Mouse (Mus musculus): ENCODE data around the gene Ssr2. TPM values are rescaled to one million over a fixed set of nuclear protein-coding genes. Genes with fewer than 3 reads are reported as not detected.

Ssr2 gene
- total RNA-seq, 2 experiments from 2014 or later: 40.4 to 44.2 TPM

DNA sequence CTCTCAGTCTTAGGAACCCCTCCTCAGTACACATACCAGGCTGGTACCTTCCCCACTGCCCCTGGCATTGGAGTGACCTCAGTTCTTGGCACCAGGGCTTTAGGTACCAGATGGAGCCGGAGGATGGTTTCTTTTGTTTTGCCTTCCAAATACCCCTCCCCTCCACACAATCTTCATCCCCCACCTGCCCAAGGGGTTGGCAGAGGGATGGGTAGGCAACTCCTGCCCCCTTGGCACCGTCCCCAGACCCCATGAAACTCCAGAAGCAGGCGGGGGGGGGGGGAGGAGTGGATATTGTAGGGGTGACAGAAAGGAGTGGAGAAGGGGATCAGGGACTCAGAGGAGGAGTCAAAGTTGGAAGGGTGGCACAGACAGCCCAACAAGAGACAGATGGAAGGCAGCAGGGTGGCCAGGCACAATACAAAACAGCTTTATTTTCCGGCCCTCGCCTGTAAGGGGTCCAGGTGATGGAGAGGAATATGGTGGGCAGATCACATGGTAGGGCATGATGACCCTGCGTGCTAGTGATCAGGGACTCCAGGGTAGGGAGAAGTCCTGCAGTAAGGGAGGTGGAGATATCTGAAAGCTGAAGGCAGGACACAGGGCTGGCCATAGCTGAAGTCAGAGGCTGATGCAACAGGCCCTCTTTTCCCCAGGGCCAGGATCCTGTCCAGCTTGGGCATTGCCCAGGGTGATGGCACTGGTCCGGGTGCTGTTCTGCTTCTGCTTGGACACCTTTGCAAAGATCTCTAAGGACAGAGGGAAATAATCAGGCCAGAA lies 33.9 kb upstream of the Ssr2 start:
- DNase-seq (ENCODE audit: low spot score): no peak

DNA sequence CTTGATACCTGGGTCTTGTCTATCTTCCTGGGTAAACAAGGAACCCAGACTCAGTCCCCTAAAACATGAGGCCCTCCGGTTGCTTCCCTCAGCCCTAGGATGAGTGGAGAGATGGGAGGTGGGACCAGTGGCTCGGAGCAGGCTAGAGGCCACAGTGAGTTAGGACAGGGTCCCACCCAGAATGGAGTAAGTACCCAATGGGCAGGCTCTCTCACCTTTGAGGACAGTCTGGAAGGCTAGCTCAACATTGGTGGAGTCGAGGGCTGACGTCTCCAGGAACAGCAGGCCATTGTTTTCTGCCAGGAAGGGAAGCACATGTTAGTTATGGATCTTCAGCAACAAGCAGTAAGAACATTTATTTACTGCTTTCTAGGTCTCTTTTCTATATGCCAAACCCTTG lies 33.2 kb upstream of the Ssr2 start:
- no peak for DNase-seq (ENCODE audit: low spot score)

DNA sequence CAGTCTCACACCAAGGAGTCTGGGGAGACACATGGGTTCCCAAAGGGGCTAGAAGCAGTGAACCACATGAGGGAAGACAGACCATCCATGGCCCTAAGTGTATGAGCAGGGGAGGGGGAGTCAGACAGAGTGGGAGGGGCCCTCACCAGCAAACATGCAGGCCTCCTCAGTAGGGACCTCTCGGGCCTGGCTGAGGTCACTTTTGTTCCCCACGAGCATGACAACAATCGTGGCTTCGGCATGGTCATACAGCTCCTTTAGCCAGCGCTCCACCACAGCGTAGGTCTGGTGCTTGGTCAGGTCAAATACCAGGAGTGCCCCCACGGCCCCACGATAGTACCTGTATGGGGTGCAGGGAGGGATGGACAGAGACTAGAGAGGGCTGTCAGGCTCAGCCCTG lies 32.5 kb upstream of the Ssr2 start:
- no peak for DNase-seq (ENCODE audit: low spot score)

DNA sequence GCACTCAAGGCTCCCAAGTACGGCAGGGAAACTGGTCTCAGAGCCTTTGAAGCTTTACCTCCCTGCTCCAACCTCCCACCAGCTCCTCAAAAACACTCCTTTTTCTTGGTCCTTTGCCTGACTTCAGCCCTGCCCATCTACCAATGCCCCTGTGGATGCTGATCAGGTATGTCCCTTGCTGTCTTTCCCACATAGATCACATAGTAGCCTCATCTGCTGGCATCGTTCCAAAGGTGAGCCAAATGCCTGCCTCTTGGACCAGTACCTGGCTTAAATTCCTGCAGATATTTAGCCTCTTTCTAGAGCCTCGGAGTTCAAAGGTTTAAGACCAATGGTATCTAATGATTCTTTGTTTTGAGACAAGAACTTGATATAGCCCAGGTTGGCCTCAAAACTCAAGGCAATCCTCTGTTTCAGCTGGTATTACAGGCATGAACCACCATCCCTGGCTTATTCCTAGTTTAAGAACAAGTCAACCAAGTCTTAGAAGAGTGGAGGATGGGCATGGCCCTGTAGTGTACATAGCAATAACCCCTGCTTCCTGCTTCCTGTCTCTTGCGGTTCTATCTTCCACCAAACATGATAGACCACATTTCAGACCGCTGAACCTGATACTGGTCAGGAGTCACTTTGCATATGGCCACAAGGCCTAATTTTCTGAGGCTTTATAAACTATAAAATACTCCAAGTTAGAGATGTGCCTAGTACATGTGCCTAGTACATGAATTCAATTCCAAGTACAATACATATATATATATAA lies 31.8 kb upstream of the Ssr2 start:
- no peak for DNase-seq (ENCODE audit: low spot score)

DNA sequence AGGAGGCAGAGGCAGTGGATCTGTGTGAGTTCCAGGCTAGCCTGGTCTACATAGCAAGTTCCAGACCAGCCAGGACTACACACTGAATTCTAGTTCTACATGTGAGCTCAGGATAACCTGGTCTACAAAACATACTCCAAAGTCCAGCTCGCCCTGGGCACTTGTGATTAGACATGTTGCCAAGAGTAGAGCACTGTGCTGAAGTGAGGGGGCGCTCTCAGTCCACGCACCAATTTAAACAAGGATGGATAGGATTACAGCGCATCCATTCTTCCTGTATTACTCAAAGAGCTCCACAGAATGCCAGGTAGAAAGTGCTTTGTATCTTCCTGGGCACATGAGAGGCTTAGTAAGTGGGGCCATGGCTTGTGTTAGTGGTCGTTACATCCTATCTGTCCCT lies 31.2 kb upstream of the Ssr2 start:
- DNase-seq (ENCODE audit: low spot score): no peak

DNA sequence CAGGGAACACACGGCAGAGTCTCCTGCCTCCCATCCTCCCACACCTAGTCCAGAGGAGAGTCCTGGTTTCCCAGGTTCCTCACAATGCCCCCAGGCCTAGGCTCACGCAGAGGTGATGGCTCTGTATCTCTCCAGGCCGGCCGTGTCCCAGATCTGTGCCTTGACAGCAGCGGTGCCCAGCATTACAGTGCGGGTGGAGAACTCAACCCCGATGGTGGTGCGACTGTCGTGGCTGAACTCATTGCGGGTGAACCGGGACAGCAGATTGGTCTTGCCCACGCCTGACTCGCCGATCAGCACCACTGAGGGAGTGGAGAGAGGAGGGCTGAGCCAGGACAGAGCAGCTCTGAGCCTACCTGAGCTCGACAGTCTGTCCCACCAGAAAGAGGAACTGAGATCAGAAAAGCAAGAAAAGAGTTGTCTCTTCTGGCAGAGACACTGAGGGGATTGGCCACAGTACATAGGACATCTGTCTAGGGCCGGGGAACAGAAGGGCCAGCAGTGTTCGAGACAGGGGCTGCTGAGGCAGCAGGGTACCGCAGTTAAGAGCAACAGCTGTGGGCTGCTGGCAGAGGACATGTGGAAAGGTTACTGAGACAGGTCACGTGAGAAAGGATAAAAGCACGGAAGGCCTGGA lies 30.6 kb upstream of the Ssr2 start:
- DNase-seq (ENCODE audit: low spot score): no peak

DNA sequence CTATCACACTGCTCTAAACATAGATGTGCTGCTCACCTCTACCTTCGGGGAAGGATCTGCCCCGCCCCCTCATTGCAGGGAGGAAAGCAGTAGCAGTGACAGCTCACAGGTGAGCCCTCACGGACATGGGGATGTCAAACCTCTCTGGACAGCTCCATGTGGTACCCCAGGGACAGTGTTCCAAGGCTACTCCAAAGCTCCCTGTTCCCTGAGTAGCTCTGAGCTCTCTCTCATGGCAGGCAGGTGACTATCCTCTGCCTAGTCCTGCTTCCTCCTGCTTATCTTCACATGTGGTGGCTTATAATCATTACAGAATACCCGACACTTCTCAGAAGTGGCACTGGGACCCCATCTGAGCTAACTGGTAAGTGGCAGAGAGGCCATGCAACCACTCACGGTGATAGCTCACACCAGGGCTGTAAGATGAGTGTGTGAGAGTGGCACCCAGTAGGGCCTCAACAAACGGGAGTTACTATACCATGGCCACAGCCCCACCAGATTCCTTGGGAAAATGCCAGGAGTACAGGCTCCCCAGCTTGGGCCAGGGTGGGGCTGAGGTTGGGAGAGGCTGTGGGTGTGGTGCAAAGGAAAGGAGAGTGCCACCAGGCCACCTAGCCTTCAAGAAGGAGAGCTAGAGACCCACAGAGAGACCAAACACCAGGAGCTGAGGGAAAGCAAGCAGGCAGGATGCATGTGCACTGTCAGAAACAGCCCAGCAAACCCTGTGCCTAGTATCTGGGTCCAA lies 28.8 kb upstream of the Ssr2 start:
- no peak for DNase-seq (ENCODE audit: low spot score)

DNA sequence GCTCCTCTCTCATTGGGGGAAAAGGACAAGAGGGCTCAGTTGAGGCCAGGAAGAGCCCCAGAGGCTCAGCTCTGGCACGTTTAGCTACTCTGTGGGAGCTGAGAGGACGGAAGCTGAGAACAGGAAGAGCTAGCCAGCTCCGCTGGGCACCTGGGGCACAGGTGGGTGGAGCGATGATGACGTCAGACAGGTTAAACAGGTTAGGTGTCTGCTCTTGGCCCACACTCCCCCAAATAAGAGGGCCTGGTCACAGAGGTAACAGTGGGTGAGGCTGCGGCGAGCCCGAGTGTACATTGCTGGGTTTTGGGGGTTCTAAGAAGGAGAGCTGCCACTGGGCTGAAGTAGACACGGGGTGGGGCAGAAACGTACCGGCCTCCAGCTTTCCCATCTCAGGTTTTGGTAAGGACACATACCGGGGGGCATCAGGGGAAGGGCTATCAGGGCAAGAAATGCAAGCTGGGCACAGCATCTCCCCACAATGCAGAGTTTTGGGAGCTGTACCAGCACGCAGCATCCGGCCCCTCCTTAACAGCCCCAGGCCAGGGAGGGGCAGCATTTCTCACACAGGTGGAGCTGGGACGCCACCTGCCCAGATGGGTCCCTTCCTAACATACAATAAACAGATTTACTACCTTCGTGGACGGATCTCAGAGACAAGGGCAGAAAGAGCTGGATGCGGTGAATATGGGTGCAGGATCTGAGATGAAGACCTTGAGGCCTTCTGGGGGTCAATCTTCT lies 27.3 kb upstream of the Ssr2 start, which contains the start of gene Rab25:
Rab25 (minus strand) TSS at position 121 of the 738 bp plus-strand sequence.
- DNase-seq (ENCODE audit: low spot score): no peak

DNA sequence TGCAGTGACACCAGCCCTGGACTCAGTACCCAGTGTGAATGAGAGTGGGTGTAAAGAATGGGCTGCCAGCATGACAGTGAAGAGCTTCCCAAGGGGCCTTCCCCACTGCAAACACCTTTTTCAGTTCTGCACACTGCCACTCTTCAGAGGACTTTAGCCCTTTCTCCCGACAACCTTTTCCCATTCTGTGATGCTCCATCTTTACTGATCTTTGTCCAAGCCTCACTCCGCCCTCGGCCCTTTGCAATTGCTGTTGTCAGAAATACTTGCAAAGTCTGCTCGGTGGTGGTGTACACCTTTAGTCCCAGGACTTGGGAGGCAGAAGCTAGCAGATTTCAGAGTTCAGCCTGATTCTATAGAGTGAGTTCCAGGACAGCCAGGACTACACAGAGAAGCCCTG lies 24.1 kb upstream of the Ssr2 start:
- no peak for DNase-seq (ENCODE audit: low spot score)

DNA sequence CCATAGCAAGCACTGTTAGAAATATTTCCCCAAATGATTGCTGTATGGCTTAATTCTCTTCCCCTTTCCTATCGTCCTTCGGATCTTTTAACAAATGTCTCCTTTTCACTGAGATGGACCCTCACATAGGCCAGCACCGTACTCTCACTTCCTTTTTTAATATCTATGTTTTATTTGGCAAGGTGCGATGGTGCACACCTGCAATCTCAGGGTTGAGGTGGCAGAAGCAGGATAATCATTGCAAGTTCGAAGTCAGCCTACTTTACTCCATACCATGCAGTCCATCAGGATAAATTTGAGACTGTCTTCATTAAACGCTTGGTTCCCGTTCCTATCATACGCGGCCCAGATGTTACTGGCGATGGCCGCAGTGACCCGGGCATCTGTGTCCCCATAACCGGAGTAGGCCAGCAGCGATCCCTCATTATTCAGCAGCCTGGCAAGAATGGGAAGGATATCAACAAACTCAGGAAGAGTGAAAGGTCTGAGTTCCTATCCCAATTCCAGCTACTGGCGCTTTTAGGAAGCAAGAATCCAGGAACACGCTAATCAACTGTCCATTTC lies 23.5 kb upstream of the Ssr2 start:
- DNase-seq (ENCODE audit: low spot score): no peak

DNA sequence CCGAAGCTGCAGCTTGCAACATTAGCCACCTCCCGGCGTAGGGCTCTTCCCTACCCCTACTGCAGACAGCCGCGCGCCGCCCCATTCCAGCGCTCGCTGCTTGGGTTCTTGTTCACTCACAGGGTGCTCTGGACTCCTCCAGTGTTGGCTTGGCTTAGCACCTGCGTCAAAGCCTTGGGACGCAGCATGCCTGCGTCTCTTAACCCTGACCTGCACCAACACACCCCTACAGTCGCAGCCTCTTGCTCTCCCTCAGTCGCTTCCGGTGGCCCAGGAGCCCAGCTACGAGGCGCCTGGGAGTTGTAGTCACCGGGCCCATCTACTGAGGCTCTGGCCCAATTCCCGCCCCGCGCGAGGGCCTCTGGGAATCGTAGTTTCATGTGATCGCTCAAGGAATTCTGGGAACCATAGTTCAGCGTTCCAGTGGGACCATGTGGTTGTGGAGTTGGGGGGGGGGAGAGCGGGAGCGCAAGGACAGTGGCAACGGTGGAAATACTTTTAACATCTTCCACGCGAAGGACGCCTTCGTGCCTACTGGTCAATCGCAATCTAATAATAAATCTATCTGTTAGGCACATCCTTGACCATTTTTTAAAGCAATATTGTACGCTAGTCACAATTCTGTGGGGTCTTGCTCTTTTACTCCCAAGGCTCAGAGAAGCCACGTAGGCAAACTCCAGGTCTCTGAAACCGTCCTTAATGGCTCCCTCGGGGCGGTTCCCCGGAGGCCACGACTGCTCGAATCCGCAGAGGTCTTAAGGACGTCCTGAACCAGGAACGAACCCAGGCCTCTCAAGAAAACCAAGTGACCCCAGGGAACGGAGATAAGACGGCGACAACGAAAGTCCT lies 22.8 kb upstream of the Ssr2 start, which contains the start of gene Lamtor2:
Lamtor2 (minus strand) TSS at position 399 of the 849 bp plus-strand sequence.
- DNase-seq (ENCODE audit: low spot score): peak; percentile 99

DNA sequence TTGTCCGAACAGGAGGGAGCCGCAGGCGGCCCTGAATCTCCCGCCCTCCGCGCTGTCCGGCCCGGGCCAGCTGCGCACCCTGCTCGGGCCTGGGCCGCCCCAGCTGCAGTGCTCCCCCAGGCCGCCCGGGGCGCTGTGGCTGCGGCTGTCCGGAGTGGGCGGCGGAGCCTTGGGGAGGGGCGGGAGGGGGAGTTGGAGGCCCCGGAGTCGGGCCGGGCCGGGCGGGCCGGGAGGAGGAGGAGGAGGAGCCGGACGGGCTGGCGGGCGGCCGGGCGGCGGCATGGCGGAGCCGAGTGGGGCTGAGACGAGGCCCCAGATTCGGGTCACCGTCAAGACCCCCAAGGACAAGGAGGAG lies 22.2 kb upstream of the Ssr2 start, which contains the start of gene Ubqln4:
Ubqln4 (plus strand) TSS at position 234 of the 355 bp plus-strand sequence.
- peak; percentile 93 for DNase-seq (ENCODE audit: low spot score)

DNA sequence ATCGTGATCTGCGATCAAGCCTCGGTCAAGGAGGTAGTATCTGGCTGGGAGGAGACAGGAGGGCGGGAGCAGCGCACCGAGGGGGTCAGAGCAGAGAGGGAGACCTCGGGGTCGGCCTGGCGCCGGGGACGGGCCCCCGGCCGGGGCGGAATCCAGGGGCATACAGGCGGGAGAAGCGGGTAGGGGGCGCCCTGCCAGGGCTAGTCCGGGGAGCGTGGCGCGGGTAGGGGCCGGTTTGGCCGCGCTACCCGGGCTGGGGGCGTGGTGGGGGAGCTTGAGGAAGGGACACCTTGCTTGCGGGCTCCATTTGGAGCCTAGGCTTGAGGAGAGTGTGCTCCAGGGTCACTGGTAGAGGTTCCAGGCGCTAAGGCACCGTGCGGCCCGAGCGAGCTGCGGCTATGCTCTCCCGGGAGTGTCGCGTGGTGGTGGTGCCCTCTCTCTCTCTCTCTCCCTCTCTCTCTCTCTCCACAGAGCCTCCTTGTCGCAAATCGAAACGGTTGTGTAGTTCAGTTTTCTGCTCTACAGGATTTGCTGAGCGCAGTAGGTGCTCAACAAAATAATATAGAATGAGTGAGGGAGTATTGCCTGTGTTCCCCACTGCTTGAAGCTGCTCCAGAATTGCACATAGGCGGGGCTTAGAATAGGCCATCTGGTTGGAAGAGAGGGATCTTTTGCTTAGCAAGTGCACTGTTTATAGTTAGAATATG lies 21.6 kb upstream of the Ssr2 start:
- DNase-seq (ENCODE audit: low spot score): peak; percentile 40

DNA sequence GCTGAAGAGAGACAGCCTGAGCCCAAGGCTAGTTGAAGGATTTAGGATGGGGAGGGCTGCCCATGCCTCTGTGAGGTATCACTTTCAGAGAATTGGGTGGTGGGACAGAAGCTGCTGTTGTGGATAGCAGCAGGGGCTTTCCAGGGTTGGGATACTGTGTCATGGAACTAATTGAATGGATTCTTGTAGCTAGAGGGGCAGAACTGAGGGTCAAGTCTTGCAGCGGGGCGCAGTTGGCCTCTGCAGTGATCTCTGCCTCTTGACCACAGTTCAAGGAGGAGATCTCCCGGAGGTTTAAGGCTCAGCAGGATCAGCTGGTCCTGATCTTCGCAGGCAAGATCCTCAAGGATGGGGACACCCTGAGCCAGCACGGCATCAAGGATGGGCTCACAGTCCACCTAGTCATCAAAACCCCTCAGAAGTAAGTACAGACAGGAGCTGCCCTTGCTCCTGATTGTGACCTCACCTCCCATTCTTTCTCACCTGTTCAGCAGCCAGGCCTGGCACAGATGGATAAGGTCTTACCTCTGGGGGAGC lies 20.5 kb upstream of the Ssr2 start:
- DNase-seq (ENCODE audit: low spot score): no peak

DNA sequence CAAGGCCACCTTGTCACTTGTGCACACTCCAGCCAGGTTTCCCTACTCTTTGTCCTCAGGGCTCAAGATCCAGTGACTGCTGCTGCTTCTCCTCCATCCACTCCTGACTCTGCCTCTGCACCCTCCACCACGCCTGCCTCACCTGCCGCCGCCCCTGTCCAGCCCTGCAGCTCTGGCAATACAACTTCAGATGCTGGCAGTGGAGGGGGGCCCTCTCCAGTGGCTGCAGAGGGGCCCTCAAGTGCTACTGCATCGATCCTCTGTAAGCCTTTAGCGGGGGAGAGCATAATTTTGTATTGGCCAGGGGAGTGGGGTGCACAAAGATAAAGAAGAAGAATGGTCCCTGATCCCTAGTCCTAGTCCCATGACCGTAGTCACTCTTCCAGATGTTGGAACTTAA lies 19.9 kb upstream of the Ssr2 start:
- no peak for DNase-seq (ENCODE audit: low spot score)

DNA sequence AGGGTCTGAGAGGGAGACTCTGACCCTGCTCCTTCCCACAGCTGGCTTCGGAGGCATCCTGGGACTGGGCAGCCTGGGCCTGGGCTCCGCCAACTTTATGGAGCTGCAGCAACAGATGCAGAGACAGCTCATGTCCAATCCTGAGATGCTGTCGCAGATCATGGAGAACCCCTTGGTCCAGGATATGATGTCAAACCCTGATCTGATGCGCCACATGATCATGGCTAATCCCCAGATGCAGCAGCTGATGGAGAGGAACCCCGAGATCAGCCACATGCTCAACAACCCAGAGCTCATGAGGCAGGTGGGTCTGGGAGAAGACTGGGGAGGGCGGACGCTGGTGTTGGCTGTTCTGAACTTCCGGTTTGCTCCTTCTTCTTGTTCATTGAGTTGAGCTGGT lies 19.1 kb upstream of the Ssr2 start:
- no peak for DNase-seq (ENCODE audit: low spot score)

DNA sequence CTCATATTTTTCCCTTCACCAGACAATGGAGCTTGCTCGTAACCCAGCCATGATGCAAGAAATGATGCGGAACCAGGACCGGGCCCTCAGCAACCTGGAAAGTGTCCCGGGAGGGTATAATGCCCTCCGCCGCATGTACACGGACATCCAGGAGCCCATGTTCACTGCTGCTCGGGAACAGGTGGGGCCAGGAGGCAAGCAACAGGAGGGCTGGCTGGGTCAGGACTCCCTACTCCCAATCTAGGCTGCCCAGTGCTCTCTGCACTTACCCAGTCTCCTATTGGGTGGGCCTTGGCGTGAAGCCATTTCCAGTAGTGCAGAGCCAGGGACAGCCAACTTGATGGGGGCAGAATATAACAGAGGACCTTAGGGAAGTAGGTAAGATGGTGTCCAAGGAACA lies 16.1 kb upstream of the Ssr2 start:
- no peak for DNase-seq (ENCODE audit: low spot score)

DNA sequence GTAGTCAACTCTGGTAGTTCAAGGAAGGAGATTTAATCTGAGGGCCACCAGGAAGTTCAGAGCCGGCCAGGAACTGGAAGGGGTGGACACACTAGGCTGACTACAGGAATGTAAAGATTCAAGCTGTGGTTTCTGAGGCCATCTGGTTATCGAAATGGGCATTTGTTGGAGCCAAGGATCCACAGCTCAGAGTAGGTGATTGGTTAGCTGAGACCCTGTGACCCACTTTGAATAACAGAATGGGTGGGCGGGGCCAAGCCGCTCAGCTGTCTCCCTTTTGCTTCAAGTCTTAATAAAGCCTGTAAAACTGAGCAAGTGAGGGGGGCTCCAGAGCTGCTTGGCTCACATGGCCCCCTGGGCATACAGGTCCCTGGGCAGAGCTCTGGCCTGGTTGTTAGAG lies 13.7 kb upstream of the Ssr2 start:
- DNase-seq (ENCODE audit: low spot score): no peak

DNA sequence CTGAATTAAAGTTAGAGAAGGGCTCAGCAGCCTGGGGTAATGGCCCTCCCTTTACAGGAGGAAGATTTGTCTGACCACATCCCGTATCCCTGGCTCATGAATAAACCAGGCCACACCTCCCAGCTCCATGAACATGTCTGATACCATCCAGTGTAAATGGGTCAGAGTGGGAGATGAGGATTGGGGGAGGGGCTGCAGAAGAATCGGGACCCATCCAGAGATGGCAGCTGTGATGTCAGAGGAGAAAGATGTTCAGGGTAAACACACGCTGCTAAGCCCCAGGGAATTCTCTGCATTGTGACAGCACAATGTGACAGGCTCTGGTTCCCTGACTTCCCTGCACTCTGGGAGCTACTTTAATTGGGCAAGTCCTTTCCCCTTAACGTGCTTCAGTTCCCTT lies 12.2 kb upstream of the Ssr2 start:
- no peak for DNase-seq (ENCODE audit: low spot score)
